Mouse (Mus musculus): ENCODE measurements around the gene Prr5l.

Prr5l gene

GRCm38 (mm10) chr2:101822785-101823184 lies 60.0 kb downstream of the Prr5l start:
- no peak for DNase-seq (ENCODE audit: low spot score)

- no peak for DNase-seq (ENCODE audit: low spot score)
Observed at GRCm38 (mm10) chr2:101820816-101821215, 62.0 kb downstream of the Prr5l start.

DNA sequence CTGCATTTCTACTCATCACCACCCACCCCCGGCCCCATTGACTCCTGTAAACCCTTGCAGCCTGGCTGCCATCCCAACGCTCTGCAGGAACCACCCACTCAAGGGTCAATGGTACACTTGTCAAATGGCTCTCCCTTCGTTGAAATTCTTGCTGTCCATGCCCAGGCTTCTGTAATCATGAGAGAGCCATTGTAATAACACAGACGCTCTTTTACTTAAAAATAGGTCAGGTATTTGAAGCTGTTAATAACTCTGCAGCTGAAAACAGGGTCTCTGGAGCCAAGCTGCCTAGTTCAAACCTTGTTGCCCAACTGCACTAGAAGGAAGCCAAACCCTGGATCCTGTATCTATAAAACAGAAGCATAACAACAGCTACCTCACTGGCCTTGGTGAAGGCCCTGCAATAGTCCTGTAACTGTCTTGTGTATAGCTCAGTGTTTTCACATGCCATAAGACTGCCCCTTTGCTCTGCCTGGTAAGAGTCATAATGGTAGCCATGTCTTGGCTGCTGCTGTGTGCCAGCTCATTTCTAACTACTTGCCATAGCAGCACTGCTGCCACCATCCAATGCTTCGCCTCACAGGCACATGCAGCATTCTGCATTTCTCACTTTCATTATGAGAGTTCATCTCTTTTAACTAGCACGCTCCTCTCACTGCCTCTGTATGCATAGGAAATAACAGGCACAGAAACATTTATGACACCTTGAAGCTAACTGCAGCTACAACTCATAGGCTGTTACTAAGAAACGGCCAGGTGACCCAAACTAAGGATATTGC lies 63.7 kb downstream of the Prr5l start:
- no peak for DNase-seq (ENCODE audit: low spot score)

GRCm38 (mm10) chr2:101816646-101817308 lies 66.0 kb downstream of the Prr5l start:
- DNase-seq (ENCODE audit: low spot score) = no peak

- DNase-seq (ENCODE audit: low spot score) = no peak
Observed at GRCm38 (mm10) chr2:101815250-101815934, 67.4 kb downstream of the Prr5l start.

DNA sequence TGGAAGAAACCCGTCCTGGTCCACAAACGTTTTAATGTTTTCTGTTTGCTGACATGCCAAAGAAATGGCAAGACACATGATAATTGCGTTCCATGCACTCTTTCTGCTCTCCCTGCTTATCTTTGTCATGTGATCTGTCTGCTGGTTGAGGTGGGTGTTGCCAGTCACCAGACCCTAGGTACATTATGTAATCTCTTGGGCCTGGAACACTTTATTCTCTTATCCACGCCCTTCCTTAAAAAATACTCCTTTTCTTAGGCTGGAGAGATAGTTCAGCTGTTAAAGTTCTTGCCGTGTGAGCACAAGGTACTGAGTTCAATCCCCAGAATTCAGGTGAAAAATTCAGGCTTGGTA lies 68.6 kb downstream of the Prr5l start:
- no peak for DNase-seq (ENCODE audit: low spot score)

DNA sequence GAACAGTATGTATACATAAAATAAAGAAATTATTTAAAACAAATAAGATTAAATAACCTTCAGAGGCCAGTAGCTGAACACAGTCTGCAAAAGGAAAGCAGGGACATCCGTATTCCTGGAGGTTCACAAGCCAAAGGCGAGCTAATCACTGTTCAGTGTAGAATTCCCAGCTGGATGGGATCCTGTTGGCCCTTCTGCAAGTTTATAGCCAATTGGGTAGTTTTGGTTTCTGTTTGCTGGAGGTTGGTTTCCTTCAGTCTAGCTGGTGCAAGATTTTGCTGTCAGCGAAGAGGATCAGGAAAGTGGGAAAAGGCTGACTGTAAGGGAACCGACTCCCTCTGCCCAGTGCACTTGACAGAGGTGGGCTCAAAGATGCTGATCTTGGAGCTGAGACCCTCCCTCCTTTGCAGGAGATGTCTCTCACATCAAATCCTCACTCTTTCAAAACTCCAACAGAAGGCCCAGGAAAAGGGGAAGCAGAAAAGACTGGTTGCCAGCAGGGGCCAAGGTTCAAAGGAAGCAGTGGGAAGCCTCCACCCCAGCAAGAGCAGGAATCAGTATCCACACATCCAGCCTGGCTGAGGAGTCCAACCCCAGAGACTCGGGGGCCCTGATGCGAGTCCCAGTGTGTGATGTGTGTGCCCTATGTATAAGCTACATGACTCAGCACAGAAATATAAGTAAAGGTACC lies 69.1 kb downstream of the Prr5l start:
- DNase-seq (ENCODE audit: low spot score) = no peak

DNA sequence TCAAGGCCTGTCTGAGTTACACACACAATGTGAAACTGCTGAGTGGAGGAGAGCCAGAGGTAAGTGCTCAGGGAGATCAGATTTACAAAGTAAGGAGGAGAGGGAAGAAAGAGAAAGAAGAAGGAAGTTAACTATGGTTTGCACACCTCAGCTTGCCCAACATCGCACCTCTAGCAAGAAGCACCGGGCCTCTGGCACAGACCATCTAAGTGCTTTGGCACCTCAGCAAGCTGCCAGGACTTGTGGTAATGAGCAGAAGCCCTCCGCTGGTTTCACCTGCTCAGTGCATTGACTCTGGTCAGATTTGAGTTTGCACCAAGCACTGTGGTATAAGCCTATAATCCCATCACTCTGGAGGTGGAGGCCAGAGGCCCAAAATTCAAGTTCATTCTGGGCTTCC lies 70.9 kb downstream of the Prr5l start:
- no peak for DNase-seq (ENCODE audit: low spot score)

DNA sequence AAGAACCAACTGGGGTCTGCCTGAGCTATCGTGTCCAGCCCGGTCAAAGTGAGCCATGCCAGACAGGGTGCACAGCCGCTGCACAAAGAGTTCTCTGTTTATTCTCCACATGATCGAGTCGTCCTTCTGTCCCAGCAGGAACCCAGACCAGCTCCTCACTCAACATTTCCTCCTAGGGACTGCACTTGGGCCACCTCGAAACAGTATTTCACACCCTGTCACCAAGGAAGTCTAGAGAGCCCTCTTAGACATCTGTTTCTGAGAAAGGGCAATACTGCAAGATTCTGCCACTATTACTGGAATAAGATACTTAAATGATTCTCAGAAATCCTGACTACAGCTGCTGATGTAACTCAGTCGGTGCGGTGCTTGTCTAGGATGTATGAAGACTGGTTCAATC lies 72.1 kb downstream of the Prr5l start:
- DNase-seq (ENCODE audit: low spot score) = no peak

- no peak for DNase-seq (ENCODE audit: low spot score)
Observed at GRCm38 (mm10) chr2:101809640-101810305, 73.1 kb downstream of the Prr5l start.

- DNase-seq (ENCODE audit: low spot score) = no peak
Observed at GRCm38 (mm10) chr2:101807756-101808155, 75.1 kb downstream of the Prr5l start.

DNA sequence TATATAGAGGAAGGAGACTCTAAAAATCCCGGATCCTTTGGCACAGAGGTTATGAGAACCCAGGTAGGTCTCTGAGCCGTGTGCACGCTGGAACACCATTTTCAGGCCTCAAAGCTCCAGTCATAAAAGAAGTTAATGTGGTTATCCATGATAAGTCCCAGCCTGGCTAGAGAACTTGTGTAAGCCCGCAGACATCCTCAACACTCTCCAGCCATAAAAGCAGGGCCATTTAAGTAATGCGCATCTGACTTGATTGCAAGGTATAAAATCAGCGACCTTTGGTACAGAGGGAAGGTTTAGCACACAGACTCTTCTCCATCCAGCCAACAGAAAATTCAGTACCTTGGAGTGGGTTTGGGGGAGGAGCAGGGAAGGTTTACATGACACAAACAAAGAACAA lies 80.6 kb downstream of the Prr5l start:
- DNase-seq (ENCODE audit: low spot score) = no peak

DNA sequence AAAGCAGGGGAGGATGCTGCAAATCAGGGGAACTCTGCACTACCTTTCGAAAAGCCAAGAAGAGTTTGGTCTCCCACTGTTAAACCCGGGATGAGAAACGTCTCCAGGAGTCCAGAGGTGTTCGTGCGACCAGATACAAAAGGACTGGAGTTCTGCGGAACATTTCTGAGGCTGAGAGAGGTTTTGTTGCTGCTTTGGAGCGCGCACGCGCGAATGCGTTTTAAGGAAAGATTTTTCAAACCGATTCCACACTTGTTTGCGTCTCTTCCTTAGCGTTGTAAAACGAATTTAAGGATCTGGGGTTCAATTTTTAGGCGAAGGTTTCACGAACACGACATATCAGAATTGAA lies 85.0 kb downstream of the Prr5l start:
- no peak for DNase-seq (ENCODE audit: low spot score)

- no peak for DNase-seq (ENCODE audit: low spot score)
Observed at GRCm38 (mm10) chr2:101797166-101797900, 85.5 kb downstream of the Prr5l start.

DNA sequence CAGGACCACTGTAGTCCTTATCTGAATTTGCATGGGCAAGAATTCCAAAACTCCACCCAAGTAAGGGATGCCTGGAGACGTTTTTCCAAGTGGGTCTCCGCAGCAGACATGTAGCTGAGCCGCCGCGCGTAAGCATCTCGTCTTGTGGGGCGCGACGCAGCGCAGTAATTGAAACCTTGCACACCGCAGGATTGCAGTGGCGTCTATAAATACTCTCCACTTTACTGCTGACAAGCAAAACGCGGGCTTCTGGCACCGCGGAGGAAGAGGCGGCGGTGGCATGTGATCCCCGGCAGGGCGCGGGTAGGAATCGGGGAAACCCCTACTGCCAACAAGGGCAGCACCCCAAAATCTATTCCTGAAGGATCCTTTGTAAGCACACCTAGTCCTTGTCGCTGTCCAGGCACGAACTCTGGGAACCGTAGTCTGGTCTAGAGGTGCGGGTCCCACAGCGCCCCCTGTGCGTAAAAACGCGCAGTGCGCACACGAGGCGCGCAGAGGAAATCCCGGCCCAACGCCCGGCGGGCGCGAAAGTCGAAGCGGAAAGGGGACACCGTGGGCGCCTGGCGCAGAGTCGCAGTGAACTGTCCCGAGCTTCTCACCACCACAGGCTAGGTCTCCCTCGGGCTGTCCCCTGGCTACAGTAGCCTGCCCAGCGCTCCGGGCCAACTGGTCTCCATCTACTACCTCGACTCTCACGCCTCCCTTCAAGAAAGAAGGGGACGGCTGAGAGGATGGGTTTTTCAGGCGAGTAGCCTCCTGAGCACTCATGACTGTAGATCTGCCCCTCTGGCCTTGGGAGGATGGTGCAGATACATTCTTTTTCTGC lies 86.3 kb downstream of the Prr5l start:
- peak; percentile 24 for DNase-seq (ENCODE audit: low spot score)

DNA sequence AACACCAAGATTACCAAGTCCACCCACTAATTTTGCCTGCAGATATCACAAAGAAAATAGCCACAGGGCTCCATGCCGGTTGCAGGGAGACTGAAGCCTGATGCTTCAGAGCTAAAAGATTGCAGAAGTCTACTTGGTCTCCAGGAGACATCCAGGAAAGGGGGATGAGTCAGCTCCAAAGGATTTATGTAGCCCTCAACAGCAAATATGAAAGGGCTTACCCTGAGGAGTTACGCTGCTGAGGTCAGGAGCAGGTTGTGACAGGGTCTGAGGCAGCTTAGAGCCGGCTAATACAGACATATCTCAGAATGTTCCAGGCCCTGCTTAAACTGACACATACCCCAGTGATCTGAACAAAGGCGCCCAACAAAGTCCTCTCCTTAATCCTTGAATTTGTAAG lies 90.7 kb downstream of the Prr5l start:
- no peak for DNase-seq (ENCODE audit: low spot score)

GRCm38 (mm10) chr2:101783255-101783654 lies 99.6 kb downstream of the Prr5l start:
- no peak for DNase-seq (ENCODE audit: low spot score)

GRCm38 (mm10) chr2:101781357-101781777 lies 101.5 kb downstream of the Prr5l start:
- DNase-seq (ENCODE audit: low spot score) = no peak

GRCm38 (mm10) chr2:101778080-101778479 lies 104.7 kb downstream of the Prr5l start:
- no peak for DNase-seq (ENCODE audit: low spot score)

GRCm38 (mm10) chr2:101763503-101763902 lies 119.3 kb downstream of the Prr5l start:
- DNase-seq (ENCODE audit: low spot score) = no peak

Data from c-Kit-positive CD71-positive TER-119-positive erythroid progenitor cells, embryonic 14.5 days (primary cell).